Mouse (Mus musculus): Measurements from ENCODE around the gene Olfr1357. TPM values are rescaled to one million over a fixed set of nuclear protein-coding genes. Genes with fewer than 3 reads are reported as not detected.
A peak's percentile ranks its signal among the peaks of the same experiment; 100 is the strongest.
"Not testable (repeated sequence)": the region's sequence is repeated elsewhere in the genome, so short reads cannot be mapped to it uniquely, and the experiment has no call there.

The Olfr1357 gene
- not detected in 2 replicates for total RNA-seq (2015)
- not detected in 2 replicates for total RNA-seq (2017)

GRCm38 (mm10) chr10:78617974-78618373, at the start of gene Olfr1357:
Olfr1357 (minus strand) TSS chr10:78618074.
- no peak for ATAC-seq (ENCODE audit: poor library complexity, severe bottlenecking)

GRCm38 (mm10) chr10:78666696-78667095, 48.8 kb upstream of the Olfr1357 start:
- ATAC-seq (ENCODE audit: poor library complexity, severe bottlenecking), result not testable (repeated sequence)

- ATAC-seq (ENCODE audit: poor library complexity, severe bottlenecking), result no peak
Observed at GRCm38 (mm10) chr10:78664546-78664945, 46.7 kb upstream of the Olfr1357 start.

- no peak for ATAC-seq (ENCODE audit: poor library complexity, severe bottlenecking)
Observed at GRCm38 (mm10) chr10:78661198-78661597, 43.3 kb upstream of the Olfr1357 start.

- no peak for ATAC-seq (ENCODE audit: poor library complexity, severe bottlenecking)
Observed at GRCm38 (mm10) chr10:78632311-78632710, 14.4 kb upstream of the Olfr1357 start.

GRCm38 (mm10) chr10:78630194-78630593, 12.3 kb upstream of the Olfr1357 start:
- ATAC-seq (ENCODE audit: poor library complexity, severe bottlenecking), result no peak

- ATAC-seq (ENCODE audit: poor library complexity, severe bottlenecking), result not testable (repeated sequence)
Observed at GRCm38 (mm10) chr10:78623143-78623542, 5.3 kb upstream of the Olfr1357 start.

GRCm38 (mm10) chr10:78607602-78608001, 10.3 kb downstream of the Olfr1357 start:
- ATAC-seq (ENCODE audit: poor library complexity, severe bottlenecking), result no peak

GRCm38 (mm10) chr10:78605080-78605479, 12.8 kb downstream of the Olfr1357 start:
- ATAC-seq (ENCODE audit: poor library complexity, severe bottlenecking), result no peak

GRCm38 (mm10) chr10:78599865-78600264, 18.0 kb downstream of the Olfr1357 start:
- ATAC-seq (ENCODE audit: poor library complexity, severe bottlenecking), result no peak

GRCm38 (mm10) chr10:78594566-78594965, 23.3 kb downstream of the Olfr1357 start:
- ATAC-seq (ENCODE audit: poor library complexity, severe bottlenecking), result no peak

- no peak for ATAC-seq (ENCODE audit: poor library complexity, severe bottlenecking)
Observed at GRCm38 (mm10) chr10:78594157-78594556, 23.7 kb downstream of the Olfr1357 start.

GRCm38 (mm10) chr10:78593736-78594135, 24.1 kb downstream of the Olfr1357 start:
- ATAC-seq (ENCODE audit: poor library complexity, severe bottlenecking), result no peak

GRCm38 (mm10) chr10:78592856-78593379, 25.0 kb downstream of the Olfr1357 start:
- no peak for ATAC-seq (ENCODE audit: poor library complexity, severe bottlenecking)

- 0 out of 2 replicates have a peak, but pooled peaks have one; percentile 15 for ATAC-seq (ENCODE audit: poor library complexity, severe bottlenecking)
Observed at GRCm38 (mm10) chr10:78591406-78592328, 26.2 kb downstream of the Olfr1357 start, which contains the start of gene Syde1. Syde1 (minus strand) TSS chr10:78591964.

- no peak for ATAC-seq (ENCODE audit: poor library complexity, severe bottlenecking)
Observed at GRCm38 (mm10) chr10:78590744-78591143, 27.1 kb downstream of the Olfr1357 start.

- ATAC-seq (ENCODE audit: poor library complexity, severe bottlenecking), result no peak
Observed at GRCm38 (mm10) chr10:78589901-78590300, 28.0 kb downstream of the Olfr1357 start.

- ATAC-seq (ENCODE audit: poor library complexity, severe bottlenecking), result no peak
Observed at GRCm38 (mm10) chr10:78589291-78589690, 28.6 kb downstream of the Olfr1357 start.

- ATAC-seq (ENCODE audit: poor library complexity, severe bottlenecking), result no peak
Observed at GRCm38 (mm10) chr10:78586026-78586425, 31.8 kb downstream of the Olfr1357 start.

GRCm38 (mm10) chr10:78585606-78586005, 32.3 kb downstream of the Olfr1357 start:
- ATAC-seq (ENCODE audit: poor library complexity, severe bottlenecking), result no peak

- ATAC-seq (ENCODE audit: poor library complexity, severe bottlenecking), result no peak
Observed at GRCm38 (mm10) chr10:78584996-78585395, 32.9 kb downstream of the Olfr1357 start.

- no peak for ATAC-seq (ENCODE audit: poor library complexity, severe bottlenecking)
Observed at GRCm38 (mm10) chr10:78583939-78584338, 33.9 kb downstream of the Olfr1357 start.
